ENCODE assay signal across 19 mouse cellular contexts in genomic region chr13:100519162-100519561, GRCm38 (mm10). TPM values are rescaled to one million over a fixed set of nuclear protein-coding genes. Genes with fewer than 3 reads are reported as not detected.
DNase-seq lines count a peak whose midpoint lies in the region; ATAC-seq and TF ChIP-seq lines count a peak whose summit lies in the region.
"Had no signal": no experiment of that assay in that cellular context is flagged by ENCODE, and none has a peak within 500 bp of the region (broad histone marks: within the 10 kb centered on the region; RNA-seq: fewer than 3 reads in every experiment).

No protein-coding gene starts in this region.

- no peaks in the 10 kb centered on the region for H3K36me3 ChIP-seq in intestine, embryonic 14.5 days (ENCODE audit: control insufficient read depth, insufficient read depth, low read length)
- no peaks in the 10 kb centered on the region for H3K36me3 ChIP-seq in intestine, postnatal 0 days (ENCODE audit: control insufficient read depth, insufficient read depth)
- H3K36me3 ChIP-seq in kidney, embryonic 16.5 days (ENCODE audit: insufficient read depth, low read length), result no peaks in the 10 kb centered on the region
- H3K36me3 ChIP-seq in myocyte (ENCODE audit: control insufficient read depth, insufficient read depth), result no peaks in the 10 kb centered on the region
- H3K36me3 ChIP-seq in forebrain, embryonic 13.5 days (ENCODE audit: poor library complexity, severe bottlenecking), result no peaks in the 10 kb centered on the region
- H3K36me3 ChIP-seq: heart, embryonic 12.5 days; hindbrain, embryonic 15.5 days; limb, embryonic 12.5 days; neural tube, embryonic 12.5 days had no signal

- 0 out of 2 replicates have a peak, but pooled peaks have one; percentile 8 for TF ChIP-seq CTCF in intestine, postnatal 0 days (IDR thresholded peaks at IDR 0.05; ENCODE audit: low read depth)

- no peak overlapping the region for H3ac ChIP-seq in myocyte (ENCODE audit: control insufficient read depth, insufficient read length)

- no peaks in the 10 kb centered on the region for H3K79me2 ChIP-seq in myocyte (ENCODE audit: control insufficient read depth, insufficient read depth)

- no peak for TF ChIP-seq POLR2A in myocyte (IDR thresholded peaks at IDR 0.05; ENCODE audit: insufficient read length, low read depth)

- H3K4me2 ChIP-seq in intestine, embryonic 14.5 days (ENCODE audit: low read length), result no peak overlapping the region
- no peak overlapping the region for H3K4me2 ChIP-seq in intestine, postnatal 0 days (replicated peaks; ENCODE audit: low read depth)
- 0 out of 2 replicates have a peak overlapping the region, but pooled peaks have one; percentile 5 for H3K4me2 ChIP-seq in kidney, embryonic 16.5 days (replicated peaks; ENCODE audit: low read depth, low read length)
- no peak overlapping the region for H3K4me2 ChIP-seq in myocyte (ENCODE audit: low read depth)
- no peak overlapping the region for H3K4me2 ChIP-seq in forebrain, embryonic 13.5 days
- H3K4me2 ChIP-seq: heart, embryonic 12.5 days; hindbrain, embryonic 15.5 days; limb, embryonic 12.5 days; neural tube, embryonic 12.5 days had no signal

- no peak overlapping the region for H3K4me3 ChIP-seq in intestine, embryonic 14.5 days (ENCODE audit: low read depth, low read length)
- H3K4me3 ChIP-seq in intestine, postnatal 0 days (ENCODE audit: low read depth, low read length), result no peak overlapping the region
- H3K4me3 ChIP-seq in kidney, embryonic 16.5 days (ENCODE audit: low read length), result no peak overlapping the region
- no peak overlapping the region for H3K4me3 ChIP-seq in myocyte
- H3K4me3 ChIP-seq in forebrain, embryonic 13.5 days, result no peak overlapping the region
- H3K4me3 ChIP-seq: heart, embryonic 12.5 days; hindbrain, embryonic 15.5 days; layer of hippocampus, adult 2 months; limb, embryonic 12.5 days; neural tube, embryonic 12.5 days had no signal

- 0 out of 2 replicates have a peak, but pooled peaks cover 3% of the 10 kb centered on the region for H3K4me1 ChIP-seq in intestine, embryonic 14.5 days (replicated peaks; ENCODE audit: control insufficient read depth, insufficient read depth, low read length)
- H3K4me1 ChIP-seq in intestine, postnatal 0 days (replicated peaks; ENCODE audit: control insufficient read depth, insufficient read depth, low read length), result peaks cover 12% of the 10 kb centered on the region; the same call in 1 of the 2 replicates
- H3K4me1 ChIP-seq in kidney, embryonic 16.5 days (ENCODE audit: insufficient read depth, low read length), result peaks cover 12% of the 10 kb centered on the region
- H3K4me1 ChIP-seq in forebrain, embryonic 13.5 days, result no peaks in the 10 kb centered on the region
- H3K4me1 ChIP-seq: hindbrain, embryonic 15.5 days; neural tube, embryonic 12.5 days had no signal

- WGBS in intestine, embryonic 14.5 days, result 73% methylated on average over 2 of the region's 2 CpGs
- 62% methylated on average over 2 of the region's 2 CpGs for WGBS in intestine, postnatal 0 days
- WGBS in kidney, embryonic 16.5 days, result 52% methylated on average over 2 of the region's 2 CpGs
- WGBS in forebrain, embryonic 13.5 days, result 83% methylated on average over 2 of the region's 2 CpGs

- H3K9me3 ChIP-seq in intestine, embryonic 14.5 days (ENCODE audit: control insufficient read depth, low read length), result no peaks in the 10 kb centered on the region
- H3K9me3 ChIP-seq in intestine, postnatal 0 days (ENCODE audit: control insufficient read depth), result no peaks in the 10 kb centered on the region
- H3K9me3 ChIP-seq in kidney, embryonic 16.5 days (ENCODE audit: low read length), result no peaks in the 10 kb centered on the region
- H3K9me3 ChIP-seq in forebrain, embryonic 13.5 days (replicated peaks), result no peaks in the 10 kb centered on the region
- H3K9me3 ChIP-seq: heart, embryonic 12.5 days; hindbrain, embryonic 15.5 days; limb, embryonic 12.5 days; neural tube, embryonic 12.5 days had no signal

- H3K27me3 ChIP-seq in intestine, embryonic 14.5 days (replicated peaks; ENCODE audit: control insufficient read depth, insufficient read depth, low read length), result no peaks in the 10 kb centered on the region
- H3K27me3 ChIP-seq in intestine, postnatal 0 days (replicated peaks; ENCODE audit: control insufficient read depth, insufficient read depth, low read length), result no peaks in the 10 kb centered on the region
- H3K27me3 ChIP-seq in kidney, embryonic 16.5 days (ENCODE audit: insufficient read depth, low read length), result no peaks in the 10 kb centered on the region
- no peaks in the 10 kb centered on the region for H3K27me3 ChIP-seq in myocyte (ENCODE audit: control insufficient read depth, insufficient read depth, insufficient read length)
- H3K27me3 ChIP-seq in forebrain, embryonic 13.5 days, result no peaks in the 10 kb centered on the region
- H3K27me3 ChIP-seq: heart, embryonic 12.5 days; hindbrain, embryonic 15.5 days; limb, embryonic 12.5 days; neural tube, embryonic 12.5 days had no signal

- H3K9ac ChIP-seq in intestine, embryonic 14.5 days (ENCODE audit: low read length), result no peak overlapping the region
- no peak overlapping the region for H3K9ac ChIP-seq in intestine, postnatal 0 days (ENCODE audit: low read depth, low read length)
- H3K9ac ChIP-seq in kidney, embryonic 16.5 days (replicated peaks; ENCODE audit: low read length), result no peak overlapping the region
- H3K9ac ChIP-seq in forebrain, embryonic 13.5 days, result no peak overlapping the region
- H3K9ac ChIP-seq: heart, embryonic 12.5 days; hindbrain, embryonic 15.5 days; limb, embryonic 12.5 days; neural tube, embryonic 12.5 days had no signal

- H3K27ac ChIP-seq in intestine, embryonic 14.5 days (ENCODE audit: low read depth), result peak overlapping the region; percentile 85; the same call in 1 of the 2 replicates
- H3K27ac ChIP-seq in intestine, postnatal 0 days (ENCODE audit: low read depth, low read length), result peak overlapping the region; percentile 78
- H3K27ac ChIP-seq in kidney, embryonic 16.5 days (ENCODE audit: low read length), result peak overlapping the region; percentile 90
- H3K27ac ChIP-seq in forebrain, embryonic 13.5 days, result no peak overlapping the region
- H3K27ac ChIP-seq: hindbrain, embryonic 15.5 days; layer of hippocampus, adult 2 months; limb, embryonic 12.5 days; neural tube, embryonic 12.5 days had no signal

- DNase-seq in intestine, embryonic 14.5 days (ENCODE audit: low spot score), result no peak
- DNase-seq in right cerebral cortex, postnatal 4 days, result no peak
- no peak for DNase-seq in cerebellum, adult 11 months
- DNase-seq: adrenal gland, postnatal 36 days; cerebellum, adult 9-10 months; embryo, embryonic 11 days; heart, postnatal 36 days; lung, postnatal 36 days; thymus, adult 18-20 months had no signal

- no peak for ATAC-seq in intestine, embryonic 14.5 days (replicated peaks; ENCODE audit: low FRiP score, low TSS enrichment, low read depth)
- ATAC-seq in intestine, postnatal 0 days, result no peak
- peak; percentile 85 for ATAC-seq in kidney, embryonic 16.5 days (ENCODE audit: low FRiP score, low TSS enrichment)
- ATAC-seq in forebrain, embryonic 13.5 days, result no peak
- ATAC-seq: forebrain, embryonic 14.5 days had no signal

TF ChIP-seq in myocyte, 11 proteins besides CTCF, POLR2A, EP300 and RAD21:
- TF ChIP-seq MAX (IDR thresholded peaks at IDR 0.05; ENCODE audit: low read depth), result no peak
- TF ChIP-seq MYOD1 (IDR thresholded peaks at IDR 0.05; ENCODE audit: control insufficient read depth in 1 of 3, insufficient read length in 2 of 3, low read depth in 2 of 3), result peak in 2 of 3 experiments; percentile 25 to 31

RNA-seq across cellular contexts. Expression of gene Gtf2h2, which starts 26.8 kb away (rescaled TPM):
- polyA plus RNA-seq in intestine, embryonic 14.5 days (2014; fragmentation: Nextera tagmentation; extraction: Ambion mirVana), result 81.6 and 96.4 TPM in 2 replicates
- 33.4 and 37.5 TPM in 2 replicates for polyA plus RNA-seq in intestine, postnatal 0 days (2015; fragmentation: Nextera tagmentation; extraction: Ambion mirVana)
- polyA plus RNA-seq in kidney, embryonic 16.5 days (2015; fragmentation: Nextera tagmentation; extraction: Ambion mirVana), result 76.1 and 85.4 TPM in 2 replicates
- polyA plus RNA-seq in myocyte (2012; fragmentation: generic; extraction: Trizol), result 13.1 TPM
- polyA plus RNA-seq in forebrain, embryonic 13.5 days (2015; fragmentation: Nextera tagmentation; extraction: Ambion mirVana), result 72.1 and 77.1 TPM in 2 replicates

RNA-seq across cellular contexts. Expression of gene Ocln, which starts 33.4 kb away (rescaled TPM):
- 71.7 and 74.6 TPM in 2 replicates for polyA plus RNA-seq in intestine, embryonic 14.5 days (2014; fragmentation: Nextera tagmentation; extraction: Ambion mirVana)
- 44.5 and 49.4 TPM in 2 replicates for polyA plus RNA-seq in intestine, postnatal 0 days (2015; fragmentation: Nextera tagmentation; extraction: Ambion mirVana)
- 34.3 and 34.4 TPM in 2 replicates for polyA plus RNA-seq in kidney, embryonic 16.5 days (2015; fragmentation: Nextera tagmentation; extraction: Ambion mirVana)
- polyA plus RNA-seq in myocyte (2012; fragmentation: generic; extraction: Trizol), result 0.05 TPM
- polyA plus RNA-seq in forebrain, embryonic 13.5 days (2015; fragmentation: Nextera tagmentation; extraction: Ambion mirVana), result 2.8 and 3.5 TPM in 2 replicates
